Mouse (Mus musculus) CH12.LX (cell line): Measurements from ENCODE around the gene Ndufa4l2. TPM values are rescaled to one million over a fixed set of nuclear protein-coding genes. Genes with fewer than 3 reads are reported as not detected.
A peak's percentile ranks its signal among the peaks of the same experiment; 100 is the strongest.

ENCODE experiments used
- DNase-seq: peaks from one replicate; pipeline ENCODE4 v3.0.0-alpha.2; 2013; ENCODE audit errors: extremely low read depth
- H3K27ac ChIP-seq: 2 replicates; pipeline ENCODE4 v1.5.1; 2012; ENCODE audit warnings: low read depth, mild to moderate bottlenecking, control low read depth, moderate library complexity; ENCODE audit not compliant: insufficient read depth
- H3K27me3 ChIP-seq: replicated peaks from 2 replicates; pipeline ENCODE3; 2012; ENCODE audit warnings: inconsistent platforms
- H3K36me3 ChIP-seq, 2 experiments: replicated peaks in 1 of 2; 2 replicates each; pipeline versions ENCODE3 to v1.6.1; 2012; ENCODE audit warnings: inconsistent platforms in 1 of 2, low read length in 1 of 2, mild to moderate bottlenecking in 1 of 2, mixed read lengths in 1 of 2, moderate library complexity in 1 of 2; ENCODE audit not compliant: control insufficient read depth in 1 of 2, insufficient read depth in 1 of 2
- H3K4me1 ChIP-seq, 2 experiments: 2 replicates each; pipeline ENCODE4 v1.6.1; 2012; ENCODE audit warnings: inconsistent platforms in 1 of 2, moderate library complexity in 1 of 2; ENCODE audit not compliant: insufficient read depth in 2 of 2, control insufficient read depth in 1 of 2
- H3K4me2 ChIP-seq: 2 replicates; pipeline ENCODE4 v1.6.1; 2012; ENCODE audit warnings: low read depth, mild to moderate bottlenecking, control low read depth; ENCODE audit not compliant: poor library complexity, insufficient read depth, severe bottlenecking
- H3K4me3 ChIP-seq, 3 experiments: fragments of 150-350 bp in 1 of 3; sonication (generic) in 1 of 3; replicated peaks in 1 of 3; 2 replicates each; pipeline versions ENCODE3 to v1.5.1; 2011 to 2012; ENCODE audit warnings: low read depth in 2 of 3, low read length in 2 of 3, mild to moderate bottlenecking in 2 of 3, moderate library complexity in 2 of 3, control low read depth in 1 of 3, improper control_type of control experiment in 1 of 3, inconsistent platforms in 1 of 3, mixed read lengths in 1 of 3; ENCODE audit not compliant: poor library complexity in 1 of 3
- H3K79me2 ChIP-seq: replicated peaks from 2 replicates; pipeline ENCODE4 v1.6.1; 2012; ENCODE audit warnings: mild to moderate bottlenecking, moderate library complexity; ENCODE audit not compliant: control insufficient read depth, poor library complexity, insufficient read depth, severe bottlenecking; ENCODE audit errors: extremely low read depth
- H3K9ac ChIP-seq: 2 replicates; pipeline ENCODE4 v1.6.1; 2012; ENCODE audit warnings: low read depth, mild to moderate bottlenecking, control low read depth, moderate library complexity; ENCODE audit not compliant: insufficient read depth
- H3K9me3 ChIP-seq: replicated peaks from 2 replicates; pipeline ENCODE3; 2012; ENCODE audit warnings: low read length, inconsistent platforms, mixed read lengths
- CHD1 ChIP-seq: IDR thresholded peaks from 2 replicates; pipeline ENCODE4 v1.6.1; 2012; ENCODE audit warnings: low read depth, low read length, improper control_type of control experiment, inconsistent platforms
- CHD2 ChIP-seq: IDR thresholded peaks from 2 replicates; pipeline ENCODE4 v1.6.1; 2011; ENCODE audit warnings: low read length, improper control_type of control experiment
- CTCF ChIP-seq, 2 experiments: IDR thresholded peaks in 1 of 2; conservative IDR thresholded peaks in 1 of 2; 2 replicates each; pipeline ENCODE4 v1.5.1; 2011 to 2012; ENCODE audit warnings: low read depth in 2 of 2, low read length in 2 of 2, improper control_type of control experiment in 1 of 2, inconsistent platforms in 1 of 2, mild to moderate bottlenecking in 1 of 2, moderate library complexity in 1 of 2
- EP300 ChIP-seq: IDR thresholded peaks from 2 replicates; pipeline ENCODE4 v1.6.1; 2011; ENCODE audit warnings: low read length, improper control_type of control experiment
- GABPA ChIP-seq: IDR thresholded peaks from 2 replicates; pipeline ENCODE4 v1.6.1; 2012; ENCODE audit warnings: low read depth, low read length, improper control_type of control experiment, inconsistent platforms; ENCODE audit not compliant: insufficient replicate concordance
- HCFC1 ChIP-seq: IDR thresholded peaks from 2 replicates; pipeline ENCODE4 v1.6.1; 2012; ENCODE audit warnings: low read depth, mild to moderate bottlenecking, inconsistent platforms, low read length, improper control_type of control experiment
- IRF4 ChIP-seq: IDR thresholded peaks from 2 replicates; pipeline ENCODE4 v1.6.1; 2014; ENCODE audit warnings: low read depth, mild to moderate bottlenecking, inconsistent platforms, low read length, improper control_type of control experiment
- JUN ChIP-seq: IDR thresholded peaks from 2 replicates; pipeline ENCODE4 v1.6.1; 2011; ENCODE audit warnings: low read depth, mild to moderate bottlenecking, low read length, improper control_type of control experiment, moderate library complexity; ENCODE audit not compliant: insufficient read depth
- JUND ChIP-seq: conservative IDR thresholded peaks from 2 replicates; pipeline ENCODE4 v1.6.1; 2011; ENCODE audit warnings: low read depth, low read length, improper control_type of control experiment
- KAT2A ChIP-seq: IDR thresholded peaks from 2 replicates; pipeline ENCODE4 v1.6.1; 2012; ENCODE audit warnings: low read length, improper control_type of control experiment, inconsistent platforms; ENCODE audit not compliant: insufficient replicate concordance
- MAFK ChIP-seq: IDR thresholded peaks from 2 replicates; pipeline ENCODE4 v1.6.1; 2011; ENCODE audit warnings: low read length, improper control_type of control experiment; ENCODE audit not compliant: insufficient replicate concordance
- MAX ChIP-seq: IDR thresholded peaks from 2 replicates; pipeline ENCODE4 v1.6.1; 2011; ENCODE audit warnings: low read length, improper control_type of control experiment
- MAZ ChIP-seq: IDR thresholded peaks from 2 replicates; pipeline ENCODE4 v1.6.1; 2012; ENCODE audit warnings: low read depth, mild to moderate bottlenecking, inconsistent platforms, low read length, improper control_type of control experiment, moderate library complexity
- MEF2A ChIP-seq: IDR thresholded peaks from 2 replicates; pipeline ENCODE4 v1.6.1; 2014; ENCODE audit warnings: low read depth, mild to moderate bottlenecking, inconsistent platforms, low read length, improper control_type of control experiment, borderline replicate concordance
- MXI1 ChIP-seq: IDR thresholded peaks from 2 replicates; pipeline ENCODE4 v1.6.1; 2011; ENCODE audit warnings: mild to moderate bottlenecking, low read depth, low read length, improper control_type of control experiment
- MYC ChIP-seq: IDR thresholded peaks from 2 replicates; pipeline ENCODE4 v1.6.1; 2011; ENCODE audit warnings: low read depth, mild to moderate bottlenecking, improper control_type of control experiment, low read length
- NRF1 ChIP-seq: IDR thresholded peaks from 2 replicates; pipeline ENCODE4 v1.6.1; 2014; ENCODE audit warnings: low read depth, mild to moderate bottlenecking, inconsistent platforms, low read length, improper control_type of control experiment, moderate library complexity
- PAX5 ChIP-seq: IDR thresholded peaks from 2 replicates; pipeline ENCODE4 v1.6.1; 2012; ENCODE audit warnings: low read length, inconsistent platforms, mixed read lengths
- POLR2A ChIP-seq: IDR thresholded peaks from 2 replicates; pipeline ENCODE4 v1.6.1; 2011; ENCODE audit warnings: low read depth, mild to moderate bottlenecking, improper control_type of control experiment, low read length
- POLR2AphosphoS2 ChIP-seq: IDR thresholded peaks from 2 replicates; pipeline ENCODE4 v1.6.1; 2011; ENCODE audit warnings: low read depth, low read length, improper control_type of control experiment
- RCOR1 ChIP-seq: conservative IDR thresholded peaks from 2 replicates; pipeline ENCODE4 v1.6.1; 2012; ENCODE audit warnings: low read depth, mild to moderate bottlenecking, inconsistent platforms, low read length, improper control_type of control experiment
- SIN3A ChIP-seq: IDR thresholded peaks from 2 replicates; pipeline ENCODE4 v1.6.1; 2012; ENCODE audit warnings: low read length, improper control_type of control experiment, inconsistent platforms
- TCF12 ChIP-seq: IDR thresholded peaks from 2 replicates; pipeline ENCODE4 v1.6.1; 2014; ENCODE audit warnings: low read depth, mild to moderate bottlenecking, inconsistent platforms, low read length, improper control_type of control experiment
- USF2 ChIP-seq: conservative IDR thresholded peaks from 2 replicates; pipeline ENCODE4 v1.6.1; 2011; ENCODE audit warnings: low read depth, low read length, improper control_type of control experiment
- ZKSCAN1 ChIP-seq: IDR thresholded peaks from 2 replicates; pipeline ENCODE4 v1.6.1; 2012; ENCODE audit warnings: low read depth, inconsistent platforms, low read length, improper control_type of control experiment, borderline replicate concordance
- ZMIZ1 ChIP-seq: IDR thresholded peaks from 2 replicates; pipeline ENCODE4 v1.6.1; 2012; ENCODE audit warnings: low read depth, mild to moderate bottlenecking, inconsistent platforms, low read length, improper control_type of control experiment
- dilution Hi-C: fragments of 300-500 bp; cut with MboI; formaldehyde crosslinking; loops from 2 replicates; pipeline ENCODE4 v1.14.3; 2020; ENCODE audit warnings: low sequenced_read_pairs; ENCODE audit not compliant: extremely low pct_unique_long_range_greater_than_20kb, extremely low pct_ligation_motif_present
- in situ Hi-C: fragments of 300-500 bp; cut with MboI; formaldehyde crosslinking; loops from 3 replicates; pipeline ENCODE4 v1.14.3; 2019; ENCODE audit warnings: low sequenced_read_pairs, low pct_ligation_motif_present, low pct_unique_long_range_greater_than_20kb, mixed read lengths
- polyA plus RNA-seq: library from polyadenylated mRNA; unstranded; fragments of >175 nt; gene quantifications from 2 replicates; pipeline ENCODE4 v1.2.1, GENCODE M21; 2012; ENCODE audit warnings: low read depth; ENCODE audit not compliant: insufficient read length
- total RNA-seq, 2 experiments: library from RNA; depleted of rRNA; stranded (reverse); fragments of 300-350 nt in 1 of 2; fragments of >200 nt in 1 of 2; gene quantifications; 2 replicates each; pipeline ENCODE4 v1.2.3; 2012 to 2014

Gene Ndufa4l2
- total and polyA plus RNA-seq, 3 experiments = 0.47 TPM; not detected in 2

GRCm38 (mm10) chr10:127511634-127512306, 3.0 kb upstream of the Ndufa4l2 start (continued):
- TF ChIP-seq MEF2A (no peak; the same call in 1 of the 2 replicates), NRF1 (peak; percentile 57), ZKSCAN1 (no peak), SIN3A (0 out of 2 replicates have a peak, but pooled peaks have one; percentile 0), EP300 (no peak; the same call in 1 of the 2 replicates), MAX (0 out of 2 replicates have a peak, but pooled peaks have one; percentile 32), MYC (no peak; the same call in 1 of the 2 replicates), USF2 (no peak), IRF4 (peak; percentile 31), ZMIZ1 (no peak), GABPA (no peak), POLR2A (peak; percentile 58; the same call in 1 of the 2 replicates), JUND (no peak), TCF12 (peak; percentile 65), CHD1 (no peak), MAFK (no peak), PAX5 (no peak), RCOR1 (no peak), HCFC1 (no peak), CTCF (conservative IDR thresholded peaks at IDR 0.05 in 1 of 2, IDR thresholded peaks at IDR 0.05 in 1 of 2; ENCODE audit: low read depth in 2 of 2, low read length in 2 of 2) (no peak; a peak in 1 of 4 replicates)

DNA sequence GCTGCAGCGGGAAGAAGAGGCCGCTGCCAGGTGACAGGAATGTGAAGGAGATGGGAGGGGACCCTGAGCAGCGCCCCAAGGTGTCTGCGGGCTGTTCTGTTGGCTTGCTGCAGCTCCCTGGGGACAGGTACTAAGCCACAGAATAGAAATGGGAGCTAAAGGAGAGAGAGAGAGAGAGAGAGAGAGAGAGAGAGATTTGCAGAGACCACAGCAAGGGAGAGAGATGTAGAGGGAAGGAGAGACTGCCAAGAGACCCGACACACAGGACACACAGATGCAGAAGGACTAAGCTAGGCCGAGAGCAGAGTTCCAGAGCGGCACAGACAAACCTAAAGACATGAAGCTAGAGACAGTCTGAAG, 2.5 kb upstream of the Ndufa4l2 start:
- dilution Hi-C loops (no loop called here), in situ Hi-C loops (no loop called here)
- Histone ChIP-seq H3K27ac (peak overlapping the region; percentile 88), H3K9me3 (no peaks in the 10 kb centered on the region), H3K9ac (peak overlapping the region; percentile 86), H3K27me3 (peaks cover 17% of the 10 kb centered on the region), H3K4me3 (peak overlapping the region; percentile 55 to 67 (median 59)), H3K4me1 (peaks cover 30 to 67% of the 10 kb centered on the region in 2 experiments), H3K36me3 (peaks cover 8 to 23% of the 10 kb centered on the region in 2 experiments), H3K79me2 (no peaks in the 10 kb centered on the region), H3K4me2 (peak overlapping the region; percentile 86)
- no peak for DNase-seq
- TF ChIP-seq MXI1 = peak; percentile 7; the same call in 1 of the 2 replicates
- 0 out of 2 replicates have a peak, but pooled peaks have one; percentile 57 for TF ChIP-seq KAT2A
- peak in 1 of 2 experiments; percentile 45; a peak in 1 of 4 replicates for TF ChIP-seq CTCF (conservative IDR thresholded peaks at IDR 0.05 in 1 of 2, IDR thresholded peaks at IDR 0.05 in 1 of 2; ENCODE audit: low read depth in 2 of 2, low read length in 2 of 2)
- TF ChIP-seq CHD2 = no peak
- TF ChIP-seq RCOR1 = peak; percentile 62; the same call in 1 of the 2 replicates
- TF ChIP-seq HCFC1 = no peak
- no peak for TF ChIP-seq USF2
- no peak for TF ChIP-seq JUN
- no peak for TF ChIP-seq CHD1
- no peak for TF ChIP-seq ZMIZ1
- TF ChIP-seq POLR2AphosphoS2 = no peak
- 0 out of 2 replicates have a peak, but pooled peaks have one; percentile 4 for TF ChIP-seq MAZ
